Mouse (Mus musculus): Measurements from ENCODE around the gene Rps27.

Rps27 gene

GRCm38 (mm10) chr3:90213377-90213866 is at the start of gene Rps27, which contains the start of gene Rab13:
Gene Rps27, minus strand, starts transcription at chr3:90213651.
Gene Rab13, plus strand, starts transcription at chr3:90213695.
- peak; percentile 91 for DNase-seq

GRCm38 (mm10) chr3:90258521-90258920 is 45.1 kb upstream of the Rps27 start:
- DNase-seq: peak; percentile 44

- peak; percentile 96 for DNase-seq
Measured at GRCm38 (mm10) chr3:90256731-90257530, 43.5 kb upstream of the Rps27 start.

DNA sequence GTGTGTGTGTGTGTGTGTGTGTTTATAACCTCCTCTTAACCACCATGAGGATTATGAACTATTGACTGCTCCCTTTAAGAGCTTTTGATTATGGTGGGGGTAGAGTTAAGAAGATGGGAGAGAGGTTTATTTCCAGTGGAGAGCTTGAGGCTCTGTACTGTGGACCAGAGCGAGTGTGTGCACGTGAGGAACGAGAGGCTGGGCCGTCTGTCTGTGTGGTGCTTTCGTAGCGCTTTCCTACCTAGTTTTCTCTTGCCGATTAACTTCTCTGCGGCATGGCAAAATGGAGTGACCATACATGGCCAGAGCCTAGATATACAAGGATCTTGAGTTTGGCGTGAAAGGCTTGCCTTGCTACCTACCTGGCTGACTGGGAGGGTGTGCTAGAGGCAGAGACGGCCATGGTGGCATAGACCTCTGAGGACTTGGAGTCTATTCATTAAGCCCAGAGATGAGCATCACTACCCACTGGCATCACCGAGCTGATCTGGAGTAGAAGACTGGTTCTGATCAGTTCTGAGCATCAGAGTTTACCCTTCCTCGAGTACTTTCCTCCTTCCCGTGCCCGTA is 42.4 kb upstream of the Rps27 start:
- peak; percentile 47 for DNase-seq

DNA sequence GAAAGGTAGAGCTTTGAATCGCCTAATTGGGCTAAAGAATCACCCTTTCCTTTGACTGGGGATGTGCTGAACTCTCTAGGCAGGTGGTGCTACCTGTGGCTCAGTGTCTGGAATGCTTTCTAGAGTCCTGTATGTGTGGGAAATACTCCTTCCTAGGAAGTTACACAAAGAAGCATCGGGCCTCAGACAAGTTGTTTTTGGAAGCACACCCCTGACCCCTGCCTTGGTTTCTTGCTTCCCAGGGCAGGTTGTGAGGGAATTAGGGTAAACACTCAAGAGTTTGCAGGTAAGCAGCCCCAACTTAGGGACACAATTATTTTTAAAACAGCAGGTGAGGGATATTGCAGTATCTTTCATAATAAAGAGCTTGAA is 41.7 kb upstream of the Rps27 start:
- DNase-seq: peak; percentile 50

DNA sequence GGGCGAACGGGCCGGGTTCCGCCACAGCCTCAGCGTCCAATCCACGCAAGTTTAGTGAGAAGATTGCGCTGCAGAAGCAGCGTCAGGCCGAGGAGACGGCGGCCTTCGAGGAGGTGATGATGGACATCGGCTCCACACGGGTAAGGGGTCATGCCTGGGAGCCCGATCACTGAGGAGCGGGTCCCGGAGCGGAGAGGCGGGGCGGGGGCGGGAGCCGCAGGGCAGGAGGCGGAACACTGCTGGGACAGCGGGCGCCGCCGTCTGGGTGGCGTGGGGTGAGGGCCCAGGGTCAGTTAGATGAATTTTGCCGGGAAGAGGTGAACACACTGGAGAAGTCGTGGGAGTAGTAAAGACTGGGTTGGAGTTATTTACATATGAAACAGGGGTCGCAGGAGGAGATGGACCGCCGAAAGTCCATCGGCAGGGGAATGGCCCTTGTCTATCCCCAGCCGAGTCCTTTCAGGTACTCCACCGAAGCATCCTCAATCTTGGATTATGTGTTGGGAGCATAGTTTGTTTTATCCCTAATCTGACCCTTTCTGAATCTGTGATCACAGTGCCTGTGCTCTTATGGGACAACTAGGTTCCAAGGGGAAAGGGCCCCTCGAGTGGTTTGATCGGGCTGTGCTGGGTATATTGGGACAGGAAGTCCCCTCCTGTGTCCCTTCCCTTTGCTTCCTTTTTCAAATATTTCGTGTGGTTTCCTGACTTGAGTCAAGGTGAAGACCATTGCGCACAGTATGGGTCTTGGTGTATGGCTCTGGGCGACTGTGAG is 41.2 kb upstream of the Rps27 start:
- no peak for DNase-seq

DNA sequence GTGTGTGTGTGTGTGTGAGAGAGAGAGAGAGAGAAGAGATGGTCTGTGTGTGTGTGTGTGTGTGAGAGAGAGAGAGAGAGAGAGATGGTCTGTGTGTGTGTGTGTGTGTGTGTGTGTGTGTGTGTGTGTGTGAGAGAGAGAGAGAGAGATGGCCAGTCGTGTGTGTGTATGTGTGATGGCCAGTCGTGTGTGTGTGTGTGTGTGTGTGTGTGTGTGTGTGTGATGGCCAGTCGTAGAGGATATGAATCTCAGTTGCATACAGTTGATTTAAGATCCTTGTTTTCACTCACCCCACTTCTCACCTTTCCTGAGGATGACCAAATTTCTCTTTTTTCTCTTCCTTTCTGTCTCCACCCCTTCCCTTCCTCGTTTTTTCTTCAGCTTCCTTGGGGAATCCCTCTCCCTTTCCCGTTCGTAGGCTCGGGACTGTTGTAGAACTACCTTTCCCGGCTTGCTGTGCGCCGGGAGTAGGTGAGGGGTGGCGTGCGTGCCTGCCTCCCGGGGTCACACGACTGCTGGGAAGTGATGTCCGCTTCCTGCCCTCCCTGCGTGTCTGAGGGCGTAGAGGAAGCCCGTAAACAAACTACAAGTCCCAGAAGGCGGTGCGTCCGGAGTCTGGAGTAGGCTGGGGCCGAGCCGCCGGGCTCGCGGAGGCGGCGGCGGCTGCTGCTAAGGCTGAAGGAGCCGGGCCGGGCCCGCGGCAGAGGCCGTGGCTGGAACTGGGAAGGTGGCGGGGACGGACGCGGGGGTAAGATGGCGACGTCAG is 40.4 kb upstream of the Rps27 start, which contains the start of gene Crtc2:
Gene Crtc2, plus strand, starts transcription at position 511 of the 766 bp plus-strand sequence.
- DNase-seq: peak; percentile 99

GRCm38 (mm10) chr3:90253174-90253573 is 39.7 kb upstream of the Rps27 start:
- DNase-seq: peak; percentile 57

DNA sequence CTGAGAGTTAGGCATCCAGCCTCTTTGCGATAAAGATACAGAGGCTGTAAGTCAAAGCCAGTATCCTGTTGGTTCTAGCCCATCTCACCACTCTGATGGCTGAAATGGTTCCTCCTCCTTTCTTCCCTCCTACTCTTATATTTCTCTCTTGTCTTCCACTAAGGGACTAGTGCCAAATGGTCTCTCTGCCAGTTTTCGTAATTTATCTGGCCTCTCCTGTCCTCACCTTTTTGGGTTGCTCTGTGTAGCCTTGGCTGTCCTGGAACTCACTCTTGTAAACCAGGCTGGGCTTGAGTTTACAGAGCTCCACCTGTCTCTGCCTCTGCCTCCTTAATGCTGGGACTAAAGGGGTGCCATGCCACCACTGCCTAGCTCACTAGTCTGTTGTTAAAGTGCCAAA is 39.2 kb upstream of the Rps27 start:
- peak; percentile 67 for DNase-seq

GRCm38 (mm10) chr3:90251731-90252226 is 38.3 kb upstream of the Rps27 start:
- DNase-seq: peak; percentile 38

DNA sequence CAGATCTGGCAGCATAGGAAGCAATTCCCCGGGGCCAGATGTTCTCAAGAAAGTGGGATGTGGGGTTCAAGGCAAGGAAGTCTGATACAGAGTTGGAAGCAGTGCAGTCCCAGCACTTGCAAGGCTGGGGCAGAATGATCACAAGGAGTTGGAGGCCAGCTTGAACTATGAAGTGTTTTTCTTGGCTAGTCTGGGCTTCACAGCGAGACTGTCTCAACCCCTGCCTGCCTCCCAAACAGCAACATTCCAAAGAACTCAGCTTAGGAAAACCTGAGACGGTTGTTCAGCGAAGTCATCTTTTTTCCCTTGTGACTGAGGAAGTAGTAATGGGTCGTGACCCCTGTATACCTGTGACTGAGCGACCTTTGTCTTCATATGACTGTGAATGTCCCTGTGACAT is 37.3 kb upstream of the Rps27 start:
- DNase-seq: peak; percentile 29

DNA sequence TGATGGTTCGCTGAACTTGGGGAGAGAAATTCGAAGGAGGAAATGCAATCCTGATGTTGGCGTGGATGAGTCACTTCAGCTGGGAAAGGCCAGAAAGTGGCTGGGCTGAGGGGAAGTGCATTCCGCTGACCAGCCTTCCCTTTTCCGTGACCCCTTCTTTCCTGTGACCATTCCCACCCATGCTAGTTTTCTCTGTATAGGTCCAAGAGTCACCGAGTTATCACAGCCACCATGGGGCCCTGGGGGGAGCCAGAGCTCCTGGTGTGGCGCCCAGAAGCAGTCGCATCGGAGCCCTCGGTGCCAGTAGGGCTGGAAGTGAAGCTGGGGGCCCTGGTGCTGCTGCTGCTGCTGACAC is 35.3 kb upstream of the Rps27 start:
- peak; percentile 62 for DNase-seq

DNA sequence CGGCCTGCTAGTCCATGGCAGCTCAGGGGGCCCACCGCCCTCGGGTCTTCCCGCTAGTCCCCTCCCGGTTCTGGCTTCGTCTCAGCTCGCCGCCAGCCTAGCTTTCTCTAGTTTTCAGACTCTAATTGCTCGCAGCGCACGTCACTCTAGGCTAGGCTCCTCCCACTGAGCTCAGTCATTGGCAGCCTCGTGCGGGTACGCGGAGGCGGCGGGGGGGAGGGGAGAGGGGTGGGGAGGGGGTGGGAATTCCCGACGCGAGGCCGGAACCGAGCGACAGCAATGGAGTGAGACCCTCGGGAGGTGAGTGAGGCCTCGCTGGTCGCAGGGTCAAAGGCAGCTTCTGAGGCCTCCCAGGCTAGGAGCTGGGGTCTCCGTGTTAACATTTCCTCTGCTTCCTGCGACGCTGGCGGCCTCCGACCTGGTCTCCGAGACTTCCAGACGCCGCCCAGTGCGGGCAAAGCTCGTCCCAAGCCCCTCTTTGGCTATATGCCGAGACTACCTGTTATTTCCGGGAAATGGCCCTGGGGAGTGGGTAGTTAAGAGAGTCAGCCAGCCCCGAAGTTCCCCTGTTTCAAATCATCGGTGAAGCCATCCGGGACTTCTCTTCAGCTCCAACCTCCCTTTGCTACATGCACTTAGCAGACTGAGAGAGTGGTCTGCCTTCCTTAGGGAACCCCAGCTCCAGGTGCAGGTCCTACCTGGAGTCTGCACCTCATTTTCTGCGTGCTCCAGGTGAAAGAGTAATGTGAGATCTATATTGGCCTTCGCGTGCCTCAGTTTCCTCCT is 34.7 kb upstream of the Rps27 start, which contains the start of gene Slc39a1:
Gene Slc39a1, plus strand, starts transcription at position 213 of the 786 bp plus-strand sequence.
- DNase-seq: peak; percentile 93

GRCm38 (mm10) chr3:90247630-90247959 is 34.1 kb upstream of the Rps27 start:
- DNase-seq: no peak

- no peak for DNase-seq
Measured at GRCm38 (mm10) chr3:90245406-90245805, 32.0 kb upstream of the Rps27 start.

DNA sequence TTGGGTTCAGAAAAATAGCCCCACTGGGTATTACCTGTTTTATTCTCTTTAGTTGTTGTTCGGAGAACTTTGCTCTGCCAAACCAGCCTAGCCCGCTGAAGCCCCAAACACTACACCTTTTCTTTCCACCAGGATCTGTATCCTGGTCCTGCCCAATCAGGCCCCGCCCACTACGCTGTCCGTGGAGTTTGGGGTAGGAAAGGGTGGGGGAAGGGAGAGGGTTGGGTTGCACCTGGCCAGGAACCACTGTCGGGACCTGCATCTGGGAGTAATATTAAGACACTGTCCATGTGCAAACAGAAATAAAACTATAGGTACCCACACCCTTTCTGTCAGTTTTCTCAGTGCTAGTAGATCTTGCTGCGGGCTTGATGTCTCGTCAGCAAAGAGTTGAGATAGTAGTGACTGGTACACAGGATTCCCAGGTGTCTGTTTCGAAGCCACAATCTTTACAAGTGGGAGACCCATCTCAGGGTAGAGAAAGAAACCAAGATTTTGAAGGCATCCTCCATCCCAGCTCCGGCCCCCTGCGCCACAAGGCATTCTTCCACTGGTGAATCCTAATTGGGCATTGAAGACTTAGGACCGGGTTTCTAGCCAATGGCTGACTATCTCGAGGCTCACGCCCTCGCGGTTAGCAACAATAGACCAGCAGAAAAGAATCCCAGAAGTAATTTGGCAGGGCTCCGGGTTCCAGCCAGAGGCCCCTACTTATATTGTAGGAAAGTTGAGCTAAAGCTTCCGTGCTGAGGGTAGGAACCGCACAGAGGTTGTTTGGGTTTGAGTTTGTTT is 29.7 kb upstream of the Rps27 start, which contains the start of gene Creb3l4:
Gene Creb3l4, minus strand, starts transcription at position 529 of the 792 bp plus-strand sequence.
- DNase-seq: no peak

- no peak for DNase-seq
Measured at GRCm38 (mm10) chr3:90241669-90242358, 28.4 kb upstream of the Rps27 start.

DNA sequence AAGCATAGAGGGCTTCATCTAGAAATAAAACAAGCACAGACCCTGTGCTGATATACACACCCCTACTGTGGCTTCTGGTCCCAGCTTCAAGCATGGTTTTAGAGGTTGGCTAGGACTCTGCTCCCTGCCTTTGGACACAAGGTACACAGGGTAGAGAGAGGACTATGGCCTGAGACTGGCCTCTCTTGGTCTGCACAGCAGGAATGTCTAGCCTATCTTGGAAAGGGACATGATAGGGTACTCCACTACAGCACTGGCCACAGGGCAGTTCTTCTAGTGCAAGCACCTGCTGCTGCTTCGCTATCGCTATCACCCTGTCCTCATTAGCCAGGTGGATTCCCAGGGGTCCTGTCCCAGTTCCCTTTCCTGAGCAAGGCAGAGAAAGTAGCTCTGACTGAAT is 27.8 kb upstream of the Rps27 start:
- DNase-seq: no peak

DNA sequence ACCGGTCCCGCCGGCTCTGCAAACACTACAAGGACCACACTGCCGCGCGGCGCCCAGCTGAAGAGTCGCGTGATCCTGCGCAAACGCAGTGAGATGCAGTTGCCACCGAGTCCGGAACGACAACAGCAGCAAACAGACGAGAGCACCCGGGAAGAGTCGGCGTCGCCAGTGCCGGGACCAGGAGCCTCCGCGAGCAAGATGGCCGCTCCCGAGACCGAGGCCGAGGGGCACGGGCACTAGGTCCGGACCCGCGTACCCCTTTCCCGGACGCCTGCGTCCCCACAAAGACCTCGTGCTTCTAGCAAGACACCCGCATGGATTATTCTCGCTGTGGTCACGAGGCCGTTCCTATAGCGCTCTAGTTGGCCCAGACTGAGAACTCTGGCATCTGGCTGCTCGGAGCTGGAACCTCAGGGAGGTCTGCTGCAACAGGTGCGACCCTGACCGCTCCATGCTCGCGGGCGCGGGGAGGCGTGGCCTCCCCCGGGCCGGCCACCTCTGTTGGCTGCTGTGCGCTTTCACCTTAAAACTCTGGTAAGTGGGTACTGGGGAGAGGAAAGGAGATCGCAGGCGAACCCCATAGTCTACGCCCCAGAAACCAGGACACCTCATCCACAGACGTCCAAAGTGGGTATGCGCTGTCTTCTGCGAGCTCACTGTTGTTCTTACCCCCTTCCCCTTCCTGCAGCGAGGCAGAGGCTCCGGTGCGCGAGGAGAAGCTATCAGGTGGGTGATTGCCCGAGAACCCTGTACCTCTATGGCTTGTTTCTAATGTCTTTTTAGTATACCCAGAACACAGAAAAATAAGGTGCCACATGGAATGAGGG is 18.3 kb upstream of the Rps27 start, which contains the start of gene Jtb:
Gene Jtb, plus strand, starts transcription at position 91 of the 827 bp plus-strand sequence.
- peak; percentile 94 for DNase-seq

Data from cerebellum, adult 9-11 months (tissue).